Mouse (Mus musculus) ovary, postnatal 10 days (tissue): ENCODE measurements around the gene Sgce.
"Not testable (repeated sequence)": the region's sequence is repeated elsewhere in the genome, so short reads cannot be mapped to it uniquely, and the experiment has no call there.

ENCODE experiments used
- DNase-seq: peaks from one replicate; pipeline ENCODE4 v3.0.0; 2022; ENCODE audit warnings: low spot score

Gene Sgce

DNA sequence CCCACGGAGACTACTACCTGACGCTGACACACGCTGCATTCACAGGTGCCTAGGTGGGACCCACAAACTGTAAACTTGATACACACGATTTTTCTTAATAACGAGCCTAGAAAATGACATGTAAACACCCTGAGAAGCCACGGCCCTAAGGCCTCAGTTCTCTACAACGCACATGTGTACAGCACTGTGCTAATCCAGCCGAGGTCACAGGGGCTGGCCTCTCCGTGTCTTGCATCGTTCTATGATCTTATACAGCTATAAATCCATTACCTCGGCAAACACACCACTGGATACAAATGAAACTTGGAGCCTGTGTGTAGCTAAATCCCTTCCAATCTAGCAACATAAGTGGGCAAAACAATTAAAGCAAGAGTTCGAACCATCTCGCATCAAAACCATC is 24.3 kb downstream of the Sgce start:
- no peak for DNase-seq

- no peak for DNase-seq
Observed at GRCm38 (mm10) chr6:4722142-4722541, 24.9 kb downstream of the Sgce start.

DNA sequence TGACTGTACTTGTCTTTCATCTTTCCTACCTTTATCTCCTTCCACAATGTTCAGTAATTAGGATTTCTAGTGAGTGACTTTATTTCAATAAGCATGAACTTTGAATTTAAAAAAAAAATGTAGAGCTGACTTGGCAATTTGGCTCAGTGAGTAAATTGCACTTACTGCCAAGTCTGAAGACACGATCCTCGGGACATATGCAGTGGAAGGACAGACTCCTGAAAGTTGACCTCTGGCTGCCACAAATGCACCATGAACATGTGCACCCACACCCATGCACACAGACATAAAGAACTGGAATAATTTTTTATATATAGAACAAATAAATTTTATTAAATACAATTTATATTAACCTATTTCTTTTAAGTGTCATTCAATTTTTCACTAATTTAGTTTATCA is 29.7 kb downstream of the Sgce start:
- DNase-seq = no peak

DNA sequence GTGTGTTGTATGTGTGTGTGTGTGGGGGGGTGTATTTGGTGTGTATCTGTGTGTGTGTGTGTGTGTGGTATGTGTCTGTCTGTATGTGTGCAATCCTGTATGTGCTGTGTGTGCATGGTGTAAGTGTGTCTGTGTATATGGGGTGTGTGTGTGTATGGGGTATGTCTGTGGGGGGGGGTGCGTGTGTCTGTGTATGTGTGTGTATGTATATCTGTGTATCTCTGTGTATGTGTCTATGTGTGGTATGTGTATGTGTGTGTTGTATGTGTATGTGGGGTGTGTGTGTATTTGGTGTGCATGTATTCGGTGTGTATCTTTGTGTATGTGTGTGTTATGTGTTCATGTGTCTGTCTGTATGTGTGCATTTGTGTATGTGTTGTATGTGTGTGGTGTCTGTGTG is 30.8 kb downstream of the Sgce start:
- no peak for DNase-seq

GRCm38 (mm10) chr6:4708971-4709370 is 38.0 kb downstream of the Sgce start:
- DNase-seq = no peak

- DNase-seq = no peak
Observed at GRCm38 (mm10) chr6:4706415-4706814, 40.6 kb downstream of the Sgce start.

GRCm38 (mm10) chr6:4703908-4704307 is 43.1 kb downstream of the Sgce start:
- DNase-seq = no peak

DNA sequence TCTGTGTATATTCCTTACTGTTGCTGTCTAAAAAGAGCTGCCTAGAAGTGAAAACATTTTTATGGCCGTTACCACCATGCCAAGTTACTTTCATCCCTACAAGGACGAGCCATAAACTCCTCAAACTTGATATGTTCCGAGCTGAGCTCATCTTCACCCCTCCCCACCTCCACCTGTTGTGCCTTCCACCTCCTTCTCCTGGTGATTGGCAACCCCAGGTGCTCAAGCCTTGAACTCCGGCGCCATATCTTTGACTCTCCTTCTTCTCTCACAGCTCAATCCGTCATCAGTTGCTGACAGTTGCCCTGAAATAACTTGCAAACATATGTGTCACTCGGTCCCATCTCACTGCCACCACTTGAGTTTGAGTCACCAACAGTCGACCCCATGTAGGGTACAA is 45.4 kb downstream of the Sgce start:
- DNase-seq = no peak

- DNase-seq = no peak
Observed at GRCm38 (mm10) chr6:4695778-4696177, 51.2 kb downstream of the Sgce start.

- no peak for DNase-seq
Observed at GRCm38 (mm10) chr6:4694672-4695231, 52.3 kb downstream of the Sgce start.

GRCm38 (mm10) chr6:4693544-4693943 is 53.5 kb downstream of the Sgce start:
- no peak for DNase-seq

DNA sequence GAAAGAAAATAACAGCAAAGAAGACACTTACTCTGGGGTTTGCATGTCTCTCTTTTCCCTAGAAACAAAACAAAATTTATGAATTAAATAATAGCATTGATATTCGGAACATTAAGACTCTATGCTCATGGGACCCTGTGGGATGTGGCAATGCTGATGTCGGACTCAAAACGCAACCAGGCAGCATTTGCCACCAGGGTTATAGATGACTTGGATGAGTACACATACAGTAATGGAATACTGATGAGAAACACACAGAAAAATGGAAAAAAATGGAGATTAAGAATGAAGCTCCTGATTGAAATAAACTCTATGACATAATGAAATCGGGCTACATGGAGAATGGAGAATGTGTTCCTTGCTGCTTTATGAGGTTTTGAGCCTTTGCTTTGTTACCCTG is 56.6 kb downstream of the Sgce start:
- DNase-seq = no peak

DNA sequence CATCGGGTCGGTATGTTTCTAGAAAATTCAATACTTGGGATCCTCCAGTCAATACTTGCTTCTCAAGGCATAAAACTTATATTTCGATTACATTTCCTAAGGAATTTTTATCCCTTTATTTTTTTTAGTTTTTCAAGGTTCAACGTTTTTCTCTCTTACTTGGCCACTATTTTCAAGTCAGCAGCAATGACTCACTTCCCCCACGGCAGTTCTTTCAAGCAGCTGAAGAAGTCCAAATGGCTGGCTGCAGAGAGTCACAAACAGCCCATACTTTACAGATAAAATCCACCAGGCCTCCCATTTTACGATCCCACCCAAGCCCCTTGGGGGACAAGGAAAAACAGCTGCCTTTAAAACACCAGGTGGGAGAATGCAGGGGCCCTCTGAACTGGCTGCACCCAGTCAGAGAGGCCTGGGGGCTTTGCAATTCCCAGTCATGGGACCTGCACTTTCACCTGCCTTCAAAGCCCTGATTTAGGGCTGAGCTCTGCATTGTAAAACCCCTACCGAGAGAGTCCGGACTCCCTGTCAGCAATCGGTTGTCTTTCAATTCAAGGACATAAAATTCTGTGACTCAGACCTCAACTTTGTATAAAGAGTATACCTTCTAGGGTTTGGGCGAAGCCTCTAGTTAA is 62.2 kb downstream of the Sgce start:
- no peak for DNase-seq

DNA sequence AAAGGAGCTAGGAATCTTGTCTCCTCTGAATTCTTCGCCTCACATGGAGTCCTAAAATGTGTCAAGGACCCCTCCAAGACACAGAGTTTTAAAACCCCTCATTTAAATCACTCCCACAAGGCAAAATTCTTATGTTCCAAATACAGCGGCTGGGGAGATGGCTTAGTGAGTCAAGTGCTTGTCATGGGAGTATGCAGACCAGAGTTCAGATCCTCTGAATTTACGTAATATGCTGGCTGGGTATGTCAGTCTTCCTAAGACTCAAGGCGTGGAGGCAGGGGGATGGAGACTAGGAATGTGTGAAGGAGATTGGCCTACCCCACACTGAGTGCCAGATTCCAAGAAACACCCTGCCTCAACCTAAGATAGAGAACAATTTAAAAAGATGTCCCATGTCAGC is 66.4 kb downstream of the Sgce start:
- no peak for DNase-seq

GRCm38 (mm10) chr6:4679981-4680380 is 67.0 kb downstream of the Sgce start:
- no peak for DNase-seq

- DNase-seq = no peak
Observed at GRCm38 (mm10) chr6:4677356-4677761, 69.6 kb downstream of the Sgce start.

- no peak for DNase-seq
Observed at GRCm38 (mm10) chr6:4665154-4665553, 81.9 kb downstream of the Sgce start.

GRCm38 (mm10) chr6:4664313-4664712 is 82.7 kb downstream of the Sgce start:
- DNase-seq = no peak

- DNase-seq = no peak
Observed at GRCm38 (mm10) chr6:4663516-4663915, 83.5 kb downstream of the Sgce start.

GRCm38 (mm10) chr6:4658861-4659260 is 88.1 kb downstream of the Sgce start:
- DNase-seq = no peak

- DNase-seq = no peak
Observed at GRCm38 (mm10) chr6:4655924-4656323, 91.1 kb downstream of the Sgce start.

DNA sequence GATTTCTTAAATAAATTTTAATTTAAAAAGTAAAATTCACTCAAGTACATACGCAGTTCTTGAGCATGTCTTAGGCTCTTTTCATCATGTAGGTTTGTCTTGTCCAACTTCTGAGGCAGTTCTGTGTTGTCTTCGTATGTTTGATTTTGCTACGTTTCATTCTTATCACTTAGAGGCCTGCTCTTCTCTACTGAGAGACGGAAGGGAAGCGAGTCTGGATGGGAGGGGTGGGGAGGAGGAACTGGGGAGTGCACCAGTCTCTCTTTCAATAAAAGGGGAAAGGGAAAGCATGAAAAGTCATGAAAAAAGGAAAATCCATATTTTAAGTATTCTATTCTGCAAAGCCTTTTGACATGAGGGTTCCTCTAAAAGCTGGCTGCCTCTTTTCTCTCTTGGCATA is 91.5 kb downstream of the Sgce start:
- no peak for DNase-seq

DNA sequence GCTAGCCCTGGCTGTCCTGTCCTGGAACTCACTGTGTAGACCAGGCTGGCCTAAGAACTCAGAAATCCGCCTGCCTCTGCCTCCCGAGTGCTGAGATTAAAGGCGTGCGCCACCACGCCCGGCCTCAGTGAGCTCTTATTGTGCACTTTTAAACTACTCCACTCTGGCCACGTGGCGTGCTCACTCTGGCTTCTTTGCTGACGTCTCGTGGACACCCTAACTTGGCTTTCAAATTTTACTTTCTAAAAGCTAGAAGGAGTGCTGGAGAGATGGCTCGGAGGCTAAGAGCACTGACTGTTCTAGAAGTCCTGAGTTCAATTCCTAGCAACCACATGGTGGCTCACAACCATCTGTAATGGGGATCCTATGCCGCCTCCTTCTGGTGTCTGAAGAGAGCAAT is 93.3 kb downstream of the Sgce start:
- DNase-seq = not testable (repeated sequence)

DNA sequence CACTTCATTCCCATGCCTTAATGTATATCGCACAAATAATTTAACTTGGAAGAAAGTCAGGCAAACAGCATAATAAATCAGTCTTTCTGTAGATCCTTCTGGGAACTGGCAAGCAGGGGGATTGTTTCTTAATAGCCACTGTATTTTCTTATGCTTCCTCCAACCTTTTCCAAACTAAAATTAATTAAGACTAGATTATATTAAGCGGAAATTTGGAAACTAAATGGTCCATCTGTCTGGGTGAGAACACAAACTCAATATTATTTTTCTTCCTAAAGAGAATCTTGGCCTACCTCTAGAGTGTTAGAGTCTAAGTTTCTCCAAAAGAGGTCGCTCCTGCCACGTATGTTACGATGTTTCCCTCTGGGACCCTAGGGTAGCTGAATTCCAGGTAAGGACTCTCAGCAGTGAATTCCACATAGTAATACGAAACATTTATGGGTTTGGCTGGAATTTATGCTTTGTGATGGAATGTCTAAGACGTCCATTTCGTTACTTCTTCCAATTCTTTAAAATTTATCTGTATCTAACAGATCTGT is 94.3 kb downstream of the Sgce start:
- no peak for DNase-seq
